Mouse (Mus musculus) heart, postnatal 14 days (tissue): ENCODE results near the gene Efhd2. TPM values are rescaled to one million over a fixed set of nuclear protein-coding genes. Genes with fewer than 3 reads are reported as not detected.
A peak's percentile ranks its signal among the peaks of the same experiment; 100 is the strongest.

Experiments used
- DNase-seq, 2 experiments: peaks; one replicate each; pipeline ENCODE4 v3.0.0; 2021 to 2022
- intact Hi-C: fragments of 180-260 bp; cut with DNase I; formaldehyde crosslinking; loops from one replicate; pipeline ENCODE4 v1.15.1; 2025
- total RNA-seq, 2 experiments: library from RNA; stranded (reverse); gene quantifications; 2 replicates each; pipeline ENCODE4 v1.2.3; 2021

The Efhd2 gene
- total RNA-seq, 2 experiments from 2014 or later = 22.1 to 22.6 TPM

GRCm38 (mm10) chr4:141816776-141817655 lies 57.7 kb downstream of the Efhd2 start:
- intact Hi-C loops = no loop called here

GRCm38 (mm10) chr4:141816267-141816666 lies 58.5 kb downstream of the Efhd2 start:
- intact Hi-C loops = no loop called here
- DNase-seq = no peak

More at GRCm38 (mm10) chr4:141816776-141817655, 57.7 kb downstream of the Efhd2 start:
- DNase-seq = no peak

- intact Hi-C loops = no loop called here
- no peak for DNase-seq
These were observed 63.3 kb downstream of the Efhd2 start for GRCm38 (mm10) chr4:141811375-141811774.

GRCm38 (mm10) chr4:141810975-141811374 lies 63.7 kb downstream of the Efhd2 start:
- intact Hi-C loops = no loop called here
- no peak for DNase-seq

- peak in 1 of 2 experiments; percentile 23 for DNase-seq
- intact Hi-C loops = no loop called here
These were observed 64.8 kb downstream of the Efhd2 start for GRCm38 (mm10) chr4:141809850-141810464.

Other genes starting within 250 kb of the Efhd2 start
- gene Plekhm2, start 210.0 kb downstream of the Efhd2 start, total RNA-seq = 100 to 1,000 TPM; 101 to 103 TPM
- not detected for gene Rsc1a1, start 189.3 kb downstream of the Efhd2 start, total RNA-seq
- gene Ddi2, start 151.5 kb downstream of the Efhd2 start, total RNA-seq = 10 to 100 TPM; 39.0 to 40.4 TPM
- gene Agmat, start 128.2 kb downstream of the Efhd2 start, total RNA-seq = under 1 TPM; 0.72 to 0.98 TPM
- gene Dnajc16, start 84.0 kb downstream of the Efhd2 start, total RNA-seq = 10 to 100 TPM; 18.4 to 18.5 TPM
- gene Casp9, start 81.3 kb downstream of the Efhd2 start, total RNA-seq = 1 to 10 TPM; 7.7 to 9.5 TPM
- not detected for gene Cela2a, start 48.8 kb downstream of the Efhd2 start, total RNA-seq
- not detected for gene Ctrc, start 28.6 kb downstream of the Efhd2 start, total RNA-seq
- under 1 TPM; 0.17 to 0.48 TPM for gene Fhad1, start 140.2 kb upstream of the Efhd2 start, total RNA-seq
- gene Tmem51, start 209.4 kb upstream of the Efhd2 start, total RNA-seq = 10 to 100 TPM; 12.0 to 12.7 TPM